Mouse (Mus musculus) bone marrow macrophage, adult 2 months (primary cell): ENCODE measurements around the gene Tubb4a.

Experiments used
- CTCF ChIP-seq: IDR thresholded peaks from 2 replicates; pipeline ENCODE4 v1.5.1; 2012; ENCODE audit warnings: low read depth, mild to moderate bottlenecking, low read length, moderate library complexity
- POLR2A ChIP-seq: IDR thresholded peaks from 2 replicates; pipeline ENCODE4 v1.6.1; 2012; ENCODE audit warnings: mild to moderate bottlenecking, low read depth, low read length, borderline replicate concordance

DNA sequence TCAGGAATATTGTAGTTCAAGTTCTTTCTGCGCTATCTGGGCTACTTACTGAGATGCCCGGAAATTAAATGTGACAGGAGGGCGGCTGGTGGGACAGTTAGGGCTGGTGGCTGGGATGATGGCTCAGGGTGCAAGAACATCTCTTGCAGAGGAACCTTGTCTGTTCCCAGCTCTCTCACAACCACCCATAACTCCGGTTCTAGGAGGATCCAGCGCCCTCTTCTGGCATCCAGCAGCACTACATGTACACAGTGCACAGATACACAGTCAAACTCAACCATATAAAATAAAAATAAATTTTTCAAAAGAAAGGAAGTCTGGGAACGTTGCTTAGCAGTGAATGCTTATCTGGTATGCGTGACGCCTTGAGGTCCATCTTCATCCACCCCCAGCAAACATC is 48.6 kb downstream of the Tubb4a start:
- TF ChIP-seq POLR2A = no peak
- TF ChIP-seq CTCF = no peak
